Mouse (Mus musculus) layer of hippocampus, adult 8-10 months (tissue): ENCODE measurements around the gene Sik1. TPM values are rescaled to one million over a fixed set of nuclear protein-coding genes. Genes with fewer than 3 reads are reported as not detected.

Experiments
- DNase-seq, 2 experiments: peaks; one replicate each; pipeline ENCODE4 v3.0.0; 2022; ENCODE audit warnings: low spot score in 2 of 2
- total RNA-seq, 4 experiments: library from RNA; stranded (reverse); gene quantifications; 2 replicates each; pipeline ENCODE4 v1.2.4; 2022

The Sik1 gene
- total RNA-seq, 4 experiments from 2014 or later, result 13.2 to 22.2 (median 15.4) TPM

DNA sequence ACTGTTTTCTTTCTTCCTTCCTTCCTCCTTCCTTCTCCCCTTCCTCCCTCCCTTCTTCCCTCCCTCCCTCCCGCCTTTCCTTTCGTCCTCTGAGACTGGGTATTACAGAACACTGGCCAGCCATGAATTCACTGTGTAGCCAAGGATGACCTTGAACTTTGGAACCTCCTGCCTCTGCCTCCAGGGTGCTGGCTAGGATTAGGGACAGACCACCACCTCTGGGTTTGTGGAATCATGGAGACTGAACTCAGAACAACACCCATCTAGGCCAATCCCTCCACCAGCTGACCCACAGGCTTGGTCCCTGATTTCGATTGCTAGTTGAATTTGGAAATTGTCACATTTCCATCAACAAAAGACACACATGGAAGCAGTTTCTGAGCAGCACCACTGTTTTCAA is 49.1 kb downstream of the Sik1 start:
- no peak for DNase-seq

DNA sequence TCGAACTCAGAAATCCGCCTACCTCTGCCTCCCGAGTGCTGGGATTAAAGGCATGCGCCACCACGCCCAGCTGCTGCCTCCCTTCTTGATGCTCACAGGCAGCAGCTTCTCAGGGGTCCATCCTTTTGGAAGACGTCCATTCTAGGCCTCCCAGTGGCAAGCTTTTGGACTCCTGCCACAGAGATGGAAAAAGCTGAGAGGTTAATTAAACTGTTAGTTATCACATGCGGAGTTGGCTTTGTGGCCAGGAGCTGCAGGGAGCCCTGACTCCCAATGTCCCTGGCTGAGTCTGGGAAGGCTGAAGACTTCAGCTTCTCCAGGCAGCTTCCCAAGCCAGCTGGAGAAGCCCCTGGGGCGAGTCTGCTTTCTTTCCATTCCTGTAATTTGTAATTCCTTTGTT is 49.6 kb downstream of the Sik1 start:
- no peak for DNase-seq

GRCm38 (mm10) chr17:31805585-31805984 is 50.0 kb downstream of the Sik1 start:
- DNase-seq, result no peak

- DNase-seq, result no peak
These were observed 53.2 kb downstream of the Sik1 start for GRCm38 (mm10) chr17:31802272-31803017.

DNA sequence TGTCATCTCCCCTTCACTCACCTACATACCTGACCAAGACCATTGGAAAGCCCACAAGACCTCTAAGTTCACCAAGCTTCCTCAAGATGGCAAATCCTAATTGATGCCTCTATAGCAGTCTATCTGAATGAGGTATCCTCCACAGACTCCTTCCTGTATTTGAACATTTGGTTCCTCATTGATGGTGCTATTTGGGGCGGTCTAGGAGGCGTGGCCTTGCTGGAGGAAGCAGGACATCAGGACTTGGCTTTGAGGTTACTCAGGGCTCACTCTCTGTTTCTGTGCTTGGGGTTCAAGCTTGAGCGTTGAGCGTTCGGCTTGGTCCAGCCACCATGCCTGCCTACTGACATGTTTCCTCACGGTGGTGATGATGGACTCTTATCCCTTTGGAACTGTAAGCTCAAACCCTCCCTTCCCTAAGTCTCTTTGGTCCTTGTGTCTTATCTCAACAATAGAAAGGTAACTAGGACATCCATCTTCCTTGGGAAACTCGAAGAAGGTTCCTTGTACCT is 54.7 kb downstream of the Sik1 start:
- no peak for DNase-seq

GRCm38 (mm10) chr17:31795893-31796292 is 59.7 kb downstream of the Sik1 start:
- no peak for DNase-seq

Other genes starting within 250 kb of the Sik1 start
- 10 to 100 TPM; 39.6 to 74.8 (median 49.2) TPM for gene Cbs, start 218.6 kb downstream of the Sik1 start, total RNA-seq
- gene U2af1, start 196.9 kb downstream of the Sik1 start, total RNA-seq, result 100 to 1,000 TPM; 115 to 134 (median 125) TPM
- gene Cryaa, start 178.0 kb downstream of the Sik1 start, total RNA-seq, result under 1 TPM in 1 of 4 experiments, not detected in 3; 0.52 TPM
- gene Rrp1b, start 180.3 kb upstream of the Sik1 start, total RNA-seq, result 10 to 100 TPM; 18.4 to 23.4 (median 19.3) TPM
- gene Hsf2bp, start 180.5 kb upstream of the Sik1 start, total RNA-seq, result 1 to 10 TPM in 2 of 4 experiments, under 1 TPM in 2; 0.35 to 1.6 (median 1.2) TPM